Mouse (Mus musculus) gastrocnemius, postnatal 36 days (tissue): ENCODE data around the gene Rsbn1. TPM values are rescaled to one million over a fixed set of nuclear protein-coding genes. Genes with fewer than 3 reads are reported as not detected.

Experiments used
- total RNA-seq, 2 experiments: library from RNA; stranded (reverse); gene quantifications; 2 replicates each; pipeline ENCODE4 v1.2.3; 2021

Gene Rsbn1
- total RNA-seq, 2 experiments from 2014 or later, result 5.2 to 6.2 TPM

Other genes with a start within 250 kb of the Rsbn1 start
- gene Olfml3, start 176.1 kb upstream of the Rsbn1 start, total RNA-seq, result 1 to 10 TPM; 4.4 to 5.8 TPM
- gene Gm10964, start 174.8 kb upstream of the Rsbn1 start, total RNA-seq, result not detected
- gene Hipk1, start 122.6 kb upstream of the Rsbn1 start, total RNA-seq, result 10 to 100 TPM; 53.8 to 61.3 TPM
- 1 to 10 TPM; 2.5 to 5.1 TPM for gene Dclre1b, start 104.7 kb upstream of the Rsbn1 start, total RNA-seq
- 10 to 100 TPM in 1 of 2 experiments, 1 to 10 TPM in 1; 7.4 to 10.8 TPM for gene Ap4b1, start 104.6 kb upstream of the Rsbn1 start, total RNA-seq
- under 1 TPM in 1 of 2 experiments, not detected in 1; 0.49 TPM for gene Gm43064, start 104.5 kb upstream of the Rsbn1 start, total RNA-seq
- under 1 TPM in 1 of 2 experiments, not detected in 1; 0.44 TPM for gene Bcl2l15, start 81.5 kb upstream of the Rsbn1 start, total RNA-seq
- under 1 TPM; 0.52 to 0.59 TPM for gene Ptpn22, start 54.3 kb upstream of the Rsbn1 start, total RNA-seq
- 1 to 10 TPM; 3.6 to 3.8 TPM for gene Phtf1, start 54.0 kb downstream of the Rsbn1 start, total RNA-seq